Mouse (Mus musculus): ENCODE results near the gene Trmt1l.

GRCm38 (mm10) chr1:151427888-151428262, 467 bp upstream of the Trmt1l start:
- TF ChIP-seq MAX (IDR thresholded peaks at IDR 0.05; ENCODE audit: low read depth), result no peak
- no peak for TF ChIP-seq E2F4 (IDR thresholded peaks at IDR 0.05; ENCODE audit: insufficient read depth)
- TF ChIP-seq POLR2AphosphoS2 (IDR thresholded peaks at IDR 0.05; ENCODE audit: insufficient read length, low read depth), result no peak
